Mouse (Mus musculus): ENCODE results near the gene Ak1.

DNA sequence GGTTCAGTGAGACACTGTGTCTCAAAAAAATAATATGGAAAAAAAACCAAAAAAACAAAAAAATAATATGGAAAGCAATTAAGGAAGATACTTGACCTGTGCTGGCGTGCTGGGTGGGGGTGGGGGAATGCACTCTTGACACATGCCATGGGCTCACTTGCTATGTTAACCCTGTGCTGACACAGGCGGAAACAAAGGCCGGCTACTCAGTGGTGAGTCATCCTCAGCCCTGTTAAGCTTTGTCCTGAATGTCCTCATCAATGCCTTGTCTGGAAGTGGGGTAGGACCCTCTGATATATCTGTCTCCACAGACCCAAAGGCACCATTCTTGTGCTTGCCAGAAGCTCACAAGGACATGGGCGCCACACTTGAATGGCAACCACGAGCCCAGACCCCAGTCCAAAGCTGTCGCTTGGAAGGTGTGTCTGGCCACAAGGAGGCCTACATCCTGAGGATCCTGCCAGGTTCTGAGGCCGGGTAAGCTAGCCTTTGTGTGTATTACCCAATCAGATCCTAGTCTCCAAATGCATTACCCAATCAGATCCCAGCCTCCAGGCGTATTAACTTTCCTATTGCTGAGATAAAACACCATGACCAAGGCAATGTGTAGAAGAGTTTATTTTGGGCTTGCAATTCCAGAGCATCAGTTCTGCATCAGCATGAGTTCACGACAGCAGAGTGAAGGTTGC lies 50.5 kb downstream of the Ak1 start:
- TF ChIP-seq MAFK (IDR thresholded peaks at IDR 0.05; ENCODE audit: insufficient replicate concordance, low read length) (no peak), CTCF (conservative IDR thresholded peaks at IDR 0.05 in 1 of 2, IDR thresholded peaks at IDR 0.05 in 1 of 2; ENCODE audit: low read depth in 2 of 2, low read length in 2 of 2) (no peak), SMC3 (IDR thresholded peaks at IDR 0.05; ENCODE audit: low read depth, low read length) (no peak), USF2 (conservative IDR thresholded peaks at IDR 0.05; ENCODE audit: low read depth, low read length) (no peak), POLR2A (IDR thresholded peaks at IDR 0.05; ENCODE audit: low read depth, low read length) (no peak), POLR2AphosphoS2 (IDR thresholded peaks at IDR 0.05; ENCODE audit: low read depth, low read length) (no peak), IRF4 (IDR thresholded peaks at IDR 0.05; ENCODE audit: low read depth, low read length) (no peak), ZKSCAN1 (IDR thresholded peaks at IDR 0.05; ENCODE audit: borderline replicate concordance, low read depth, low read length) (no peak), NRF1 (IDR thresholded peaks at IDR 0.05; ENCODE audit: low read depth, low read length) (no peak), RCOR1 (conservative IDR thresholded peaks at IDR 0.05; ENCODE audit: low read depth, low read length) (no peak), MAZ (IDR thresholded peaks at IDR 0.05; ENCODE audit: low read depth, low read length) (no peak), EP300 (IDR thresholded peaks at IDR 0.05; ENCODE audit: low read length) (no peak), USF1 (IDR thresholded peaks at IDR 0.05; ENCODE audit: low read depth, low read length) (no peak)

All from CH12.LX (cell line).